Mouse (Mus musculus) adrenal gland, adult 2 months (tissue): Measurements from ENCODE around the gene Cd37. TPM values are rescaled to one million over a fixed set of nuclear protein-coding genes. Genes with fewer than 3 reads are reported as not detected.
A peak's percentile ranks its signal among the peaks of the same experiment; 100 is the strongest.

ENCODE experiments used
- DNase-seq: peaks from one replicate; pipeline ENCODE4 v3.0.0; 2021
- polyA plus RNA-seq: library from polyadenylated mRNA; depleted of rRNA; stranded (reverse); fragments of >200 nt; gene quantifications from 2 replicates; pipeline ENCODE4 v1.2.3, GENCODE M21; 2012; rRNA removed
- total RNA-seq, 2 experiments: library from RNA; stranded (reverse); gene quantifications; 2 replicates each; pipeline ENCODE4 v1.2.3; 2021

Gene Cd37
- total and polyA plus RNA-seq, 3 experiments = 2.9 to 10.9 (median 5.2) TPM

- DNase-seq = peak; percentile 89
These were observed 34.4 kb downstream of the Cd37 start, which contains the start of gene Ccdc155 for GRCm38 (mm10) chr7:45204380-45205143. Ccdc155 (minus strand) TSS chr7:45204892.

- no peak for DNase-seq
These were observed 36.3 kb downstream of the Cd37 start for GRCm38 (mm10) chr7:45202654-45203053.

GRCm38 (mm10) chr7:45198961-45199360 is 40.0 kb downstream of the Cd37 start:
- no peak for DNase-seq

GRCm38 (mm10) chr7:45198435-45198834 is 40.5 kb downstream of the Cd37 start:
- peak; percentile 83 for DNase-seq

- DNase-seq = no peak
These were observed 41.9 kb downstream of the Cd37 start for GRCm38 (mm10) chr7:45196994-45197393.

GRCm38 (mm10) chr7:45196176-45196535 is 42.8 kb downstream of the Cd37 start:
- DNase-seq = no peak

GRCm38 (mm10) chr7:45195341-45196175 is 43.4 kb downstream of the Cd37 start:
- no peak for DNase-seq

- no peak for DNase-seq
These were observed 44.8 kb downstream of the Cd37 start for GRCm38 (mm10) chr7:45193871-45194785.

GRCm38 (mm10) chr7:45193406-45193805 is 45.5 kb downstream of the Cd37 start:
- no peak for DNase-seq

- no peak for DNase-seq
These were observed 46.2 kb downstream of the Cd37 start for GRCm38 (mm10) chr7:45192585-45193310.

GRCm38 (mm10) chr7:45191803-45192363 is 47.0 kb downstream of the Cd37 start:
- no peak for DNase-seq

- DNase-seq = no peak
These were observed 47.8 kb downstream of the Cd37 start for GRCm38 (mm10) chr7:45191161-45191560.

GRCm38 (mm10) chr7:45190186-45190585 is 48.7 kb downstream of the Cd37 start:
- no peak for DNase-seq

- DNase-seq = no peak
These were observed 49.3 kb downstream of the Cd37 start for GRCm38 (mm10) chr7:45189600-45189999.

- no peak for DNase-seq
These were observed 53.0 kb downstream of the Cd37 start for GRCm38 (mm10) chr7:45185921-45186320.

- no peak for DNase-seq
These were observed 55.2 kb downstream of the Cd37 start for GRCm38 (mm10) chr7:45183672-45184071.

Other genes with a start within 250 kb of the Cd37 start
Only the 30 nearest of the 38 such genes appear.
- gene Prr12, start 186.2 kb downstream of the Cd37 start, total RNA-seq = 10 to 100 TPM; 40.2 to 49.7 TPM
- 17.7 and 21.3 TPM in 2 replicates for gene Prr12, start 186.2 kb downstream of the Cd37 start, polyA plus RNA-seq
- 10 to 100 TPM; 40.2 to 58.1 TPM for gene Nosip, start 176.7 kb downstream of the Cd37 start, total RNA-seq
- 89.9 and 97.9 TPM in 2 replicates for gene Nosip, start 176.7 kb downstream of the Cd37 start, polyA plus RNA-seq
- 10 to 100 TPM; 20.9 to 21.9 TPM for gene Prrg2, start 176.4 kb downstream of the Cd37 start, total RNA-seq
- 70.3 and 85.2 TPM in 2 replicates for gene Prrg2, start 176.4 kb downstream of the Cd37 start, polyA plus RNA-seq
- gene Rcn3, start 146.9 kb downstream of the Cd37 start, total RNA-seq = 10 to 100 TPM; 26.5 to 50.3 TPM
- gene Rcn3, start 146.9 kb downstream of the Cd37 start, polyA plus RNA-seq = 93.3 and 104 TPM in 2 replicates
- gene Fcgrt, start 135.3 kb downstream of the Cd37 start, total RNA-seq = 100 to 1,000 TPM in 1 of 2 experiments, 10 to 100 TPM in 1; 84.8 to 154 TPM
- 186 and 187 TPM in 2 replicates for gene Fcgrt, start 135.3 kb downstream of the Cd37 start, polyA plus RNA-seq
- 1,000 to 10,000 TPM; 1,290 to 1,478 TPM for gene Rps11, start 114.7 kb downstream of the Cd37 start, total RNA-seq
- gene Rps11, start 114.7 kb downstream of the Cd37 start, polyA plus RNA-seq = 60.0 and 80.0 TPM in 2 replicates
- 1,000 to 10,000 TPM; 1,285 to 1,750 TPM for gene Rpl13a, start 110.4 kb downstream of the Cd37 start, total RNA-seq
- gene Rpl13a, start 110.4 kb downstream of the Cd37 start, polyA plus RNA-seq = 476 and 515 TPM in 2 replicates
- not detected for gene Gm45713, start 102.9 kb downstream of the Cd37 start, total RNA-seq
- 6.3 and 7.4 TPM in 2 replicates for gene Gm45713, start 102.9 kb downstream of the Cd37 start, polyA plus RNA-seq
- 10 to 100 TPM; 20.5 to 25.3 TPM for gene Flt3l, start 102.7 kb downstream of the Cd37 start, total RNA-seq
- 122 TPM in 2 replicates for gene Flt3l, start 102.7 kb downstream of the Cd37 start, polyA plus RNA-seq
- gene Pih1d1, start 84.8 kb downstream of the Cd37 start, total RNA-seq = 10 to 100 TPM; 52.2 to 69.2 TPM
- gene Pih1d1, start 84.8 kb downstream of the Cd37 start, polyA plus RNA-seq = 46.1 and 50.8 TPM in 2 replicates
- gene Aldh16a1, start 84.5 kb downstream of the Cd37 start, total RNA-seq = 10 to 100 TPM; 81.3 to 92.6 TPM
- 84.4 and 86.6 TPM in 2 replicates for gene Aldh16a1, start 84.5 kb downstream of the Cd37 start, polyA plus RNA-seq
- under 1 TPM; 0.14 to 0.35 TPM for gene Slc17a7, start 75.2 kb downstream of the Cd37 start, total RNA-seq
- gene Slc17a7, start 75.2 kb downstream of the Cd37 start, polyA plus RNA-seq = 0.10 and 0.11 TPM in 2 replicates
- not detected for gene Gfy, start 59.5 kb downstream of the Cd37 start, total RNA-seq
- gene Gfy, start 59.5 kb downstream of the Cd37 start, polyA plus RNA-seq = not detected in 2 replicates
- gene Pth2, start 58.1 kb downstream of the Cd37 start, total RNA-seq = not detected
- gene Pth2, start 58.1 kb downstream of the Cd37 start, polyA plus RNA-seq = not detected in 2 replicates
- under 1 TPM in 1 of 2 experiments, not detected in 1; 0.14 TPM for gene Ccdc155, start 34.2 kb downstream of the Cd37 start, total RNA-seq
- gene Ccdc155, start 34.2 kb downstream of the Cd37 start, polyA plus RNA-seq = 0.30 TPM in 2 replicates
- not detected for gene Dkkl1, start 27.0 kb downstream of the Cd37 start, total RNA-seq
- gene Dkkl1, start 27.0 kb downstream of the Cd37 start, polyA plus RNA-seq = not detected in 2 replicates
- gene Tead2, start 23.4 kb downstream of the Cd37 start, total RNA-seq = 1 to 10 TPM; 8.3 to 9.2 TPM
- gene Tead2, start 23.4 kb downstream of the Cd37 start, polyA plus RNA-seq = 12.4 and 12.6 TPM in 2 replicates
- gene Slc6a16, start 2.0 kb upstream of the Cd37 start, total RNA-seq = not detected
- gene Slc6a16, start 2.0 kb upstream of the Cd37 start, polyA plus RNA-seq = 0.04 TPM in 1 of 2 replicates, not detected in the other
- gene Slc6a21, start 38.4 kb upstream of the Cd37 start, total RNA-seq = not detected
- not detected in 2 replicates for gene Slc6a21, start 38.4 kb upstream of the Cd37 start, polyA plus RNA-seq
- 1 to 10 TPM; 5.2 to 9.4 TPM for gene Trpm4, start 94.7 kb upstream of the Cd37 start, total RNA-seq
- gene Trpm4, start 94.7 kb upstream of the Cd37 start, polyA plus RNA-seq = 8.8 and 11.2 TPM in 2 replicates
- gene Hrc, start 96.2 kb upstream of the Cd37 start, total RNA-seq = under 1 TPM in 1 of 2 experiments, not detected in 1; 0.23 TPM
- gene Hrc, start 96.2 kb upstream of the Cd37 start, polyA plus RNA-seq = 0.18 TPM in 1 of 2 replicates, not detected in the other
- gene Ppfia3, start 127.9 kb upstream of the Cd37 start, total RNA-seq = 1 to 10 TPM; 1.1 to 2.8 TPM
- 4.3 and 4.7 TPM in 2 replicates for gene Ppfia3, start 127.9 kb upstream of the Cd37 start, polyA plus RNA-seq
- 1 to 10 TPM; 2.4 to 3.8 TPM for gene Lin7b, start 131.5 kb upstream of the Cd37 start, total RNA-seq
- gene Lin7b, start 131.5 kb upstream of the Cd37 start, polyA plus RNA-seq = 5.7 and 10.3 TPM in 2 replicates
- 100 to 1,000 TPM; 219 to 278 TPM for gene Snrnp70, start 156.6 kb upstream of the Cd37 start, total RNA-seq
- 230 and 236 TPM in 2 replicates for gene Snrnp70, start 156.6 kb upstream of the Cd37 start, polyA plus RNA-seq
- not detected for gene Kcna7, start 166.5 kb upstream of the Cd37 start, total RNA-seq
- gene Kcna7, start 166.5 kb upstream of the Cd37 start, polyA plus RNA-seq = not detected in 2 replicates
- not detected for gene Ntf5, start 174.6 kb upstream of the Cd37 start, total RNA-seq
- not detected in 2 replicates for gene Ntf5, start 174.6 kb upstream of the Cd37 start, polyA plus RNA-seq
- not detected for gene Lhb, start 181.7 kb upstream of the Cd37 start, total RNA-seq
- gene Lhb, start 181.7 kb upstream of the Cd37 start, polyA plus RNA-seq = not detected in 2 replicates
- 10 to 100 TPM; 46.4 to 57.6 TPM for gene Gys1, start 195.7 kb upstream of the Cd37 start, total RNA-seq
- gene Gys1, start 195.7 kb upstream of the Cd37 start, polyA plus RNA-seq = 64.0 and 82.1 TPM in 2 replicates
- 10 to 100 TPM; 38.2 to 52.3 TPM for gene Ruvbl2, start 199.0 kb upstream of the Cd37 start, total RNA-seq
- 70.2 and 89.3 TPM in 2 replicates for gene Ruvbl2, start 199.0 kb upstream of the Cd37 start, polyA plus RNA-seq
- gene Ftl1, start 220.8 kb upstream of the Cd37 start, total RNA-seq = 1,000 to 10,000 TPM; 1,338 to 1,480 TPM
- gene Ftl1, start 220.8 kb upstream of the Cd37 start, polyA plus RNA-seq = 7,024 and 7,397 TPM in 2 replicates